Mouse (Mus musculus) hindbrain, postnatal 0 days (tissue): ENCODE results near the gene Pip4k2a. TPM values are rescaled to one million over a fixed set of nuclear protein-coding genes. Genes with fewer than 3 reads are reported as not detected.

Experiments used
- ATAC-seq: fragments of 200-750 bp; cut with Nextera tagmentation; 2 replicates; pipeline ENCODE4 v1.8.0; 2017; ENCODE audit warnings: mild to moderate bottlenecking, moderate TSS enrichment, moderate library complexity
- DNase-seq: peaks from one replicate; pipeline ENCODE4 v3.0.0-alpha.2; 2015; ENCODE audit warnings: low spot score
- H3K27ac ChIP-seq: fragments of 300-500 bp; sonication (generic); 2 replicates; pipeline ENCODE4 v1.5.1; 2014; ENCODE audit warnings: mild to moderate bottlenecking
- H3K27me3 ChIP-seq: fragments of 300-500 bp; sonication (generic); 2 replicates; pipeline ENCODE4 v1.6.1; 2014; ENCODE audit warnings: low read length, mixed read lengths; ENCODE audit not compliant: insufficient read depth
- H3K36me3 ChIP-seq: fragments of 300-500 bp; sonication (generic); 2 replicates; pipeline ENCODE4 v1.6.1; 2014; ENCODE audit warnings: low read length, mixed read lengths; ENCODE audit not compliant: insufficient read depth
- H3K4me1 ChIP-seq: fragments of 300-500 bp; sonication (generic); 2 replicates; pipeline ENCODE4 v1.6.1; 2014; ENCODE audit warnings: antibody characterized with exemption, low read length, mixed read lengths; ENCODE audit not compliant: insufficient read depth
- H3K4me2 ChIP-seq: fragments of 300-500 bp; sonication (generic); 2 replicates; pipeline ENCODE4 v1.6.1; 2014; ENCODE audit warnings: low read depth, mild to moderate bottlenecking, low read length, moderate library complexity, mixed read lengths
- H3K4me3 ChIP-seq: fragments of 300-500 bp; sonication (generic); 2 replicates; pipeline ENCODE4 v1.5.1; 2014; ENCODE audit warnings: low read length
- H3K9ac ChIP-seq: fragments of 300-500 bp; sonication (generic); replicated peaks from 2 replicates; pipeline ENCODE4 v1.6.1; 2014; ENCODE audit warnings: mild to moderate bottlenecking, low read length, moderate library complexity, mixed read lengths
- H3K9me3 ChIP-seq: fragments of 300-500 bp; sonication (generic); 2 replicates; pipeline ENCODE4 v1.6.1; 2016; ENCODE audit warnings: low read length, mixed read lengths
- CTCF ChIP-seq: IDR thresholded peaks from 2 replicates; pipeline ENCODE4 v1.5.1; 2016; ENCODE audit warnings: antibody characterized with exemption, control low read depth, low read depth
- WGBS: fragments of 180-500 bp; shearing (Covaris S2); extraction: QIAGEN DNeasy Blood & Tissue Kit; methylation state at CpG from one replicate; pipeline ENCODE4 v1.1.7; 2014; 5-methylcytosine and 5-hydroxymethylcytosine counted together
- polyA plus RNA-seq: library from polyadenylated mRNA; unstranded; fragments of >200 nt; fragmentation: Nextera tagmentation; extraction: Ambion mirVana; gene quantifications from 2 replicates; pipeline ENCODE4 v1.2.1, GENCODE M21; 2015
- total RNA-seq: library from RNA; depleted of rRNA; stranded (reverse); fragments of >200 nt; gene quantifications from 2 replicates; pipeline ENCODE4 v1.2.3, GENCODE M21; 2014

The Pip4k2a gene
- total and polyA plus RNA-seq, 2 experiments from 2014 or later, result 5.5 to 8.2 TPM

- ATAC-seq, result no peak
- Histone ChIP-seq H3K27me3 (no peaks in the 10 kb centered on the region), H3K4me1 (peaks cover 14% of the 10 kb centered on the region), H3K27ac (no peak overlapping the region), H3K9ac (no peak overlapping the region), H3K4me2 (no peak overlapping the region), H3K4me3 (no peak overlapping the region), H3K36me3 (no peaks in the 10 kb centered on the region), H3K9me3 (no peaks in the 10 kb centered on the region)
- 57% methylated on average over 5 of the region's 5 CpGs for WGBS
- TF ChIP-seq CTCF, result no peak
- DNase-seq, result no peak
Measured at GRCm38 (mm10) chr2:18919797-18920354, 78.0 kb downstream of the Pip4k2a start.

DNA sequence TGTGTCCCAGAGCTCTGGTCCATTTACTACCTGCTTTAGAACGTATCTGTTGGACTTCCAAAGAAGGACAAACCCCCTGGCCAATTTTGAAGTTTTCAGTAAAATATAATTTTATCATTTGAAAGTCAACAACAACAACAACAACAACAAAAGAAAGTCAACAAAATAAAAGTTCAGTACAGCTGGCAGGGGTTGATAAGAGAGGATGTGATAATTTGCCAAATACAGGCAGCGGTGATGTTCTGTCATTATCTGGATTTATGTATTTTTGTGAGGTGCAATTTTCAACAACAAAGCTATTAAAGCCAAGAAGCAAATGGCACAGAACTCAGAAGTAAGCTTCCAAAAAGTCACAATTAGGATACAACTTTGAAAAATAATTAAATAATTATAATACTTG lies 80.1 kb downstream of the Pip4k2a start:
- Histone ChIP-seq H3K27me3 (no peaks in the 10 kb centered on the region), H3K4me3 (no peak overlapping the region), H3K9me3 (no peaks in the 10 kb centered on the region), H3K4me2 (no peak overlapping the region), H3K27ac (no peak overlapping the region), H3K36me3 (no peaks in the 10 kb centered on the region), H3K4me1 (peaks cover 14% of the 10 kb centered on the region), H3K9ac (no peak overlapping the region)
- no peak for ATAC-seq
- WGBS, result 93% methylated on average over 2 of the region's 2 CpGs
- DNase-seq, result no peak
- TF ChIP-seq CTCF, result no peak

DNA sequence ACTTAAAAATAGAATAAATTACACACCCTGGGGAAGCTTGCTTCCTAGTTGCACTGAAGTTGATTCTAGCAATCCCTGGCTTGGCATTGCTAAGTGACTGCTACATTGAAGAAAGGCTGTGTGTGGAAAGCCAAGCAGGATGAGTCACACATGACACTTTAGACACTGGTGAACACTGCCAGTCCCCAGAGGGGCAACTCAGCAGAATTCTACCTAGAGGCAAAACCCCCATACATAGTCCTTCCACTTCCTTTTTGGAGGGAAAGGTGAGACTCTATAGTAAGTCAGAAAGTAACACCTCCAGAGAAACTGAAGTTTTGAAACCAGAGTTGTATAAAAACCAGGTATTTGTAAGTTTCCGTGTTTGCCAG lies 80.6 kb downstream of the Pip4k2a start:
- Histone ChIP-seq H3K4me2 (no peak overlapping the region), H3K36me3 (no peaks in the 10 kb centered on the region), H3K27ac (no peak overlapping the region), H3K4me1 (peaks cover 14% of the 10 kb centered on the region), H3K9me3 (no peaks in the 10 kb centered on the region), H3K27me3 (no peaks in the 10 kb centered on the region), H3K4me3 (no peak overlapping the region), H3K9ac (no peak overlapping the region)
- no peak for DNase-seq
- WGBS, result 88% methylated on average over 1 of the region's 1 CpGs
- ATAC-seq, result no peak
- TF ChIP-seq CTCF, result no peak

GRCm38 (mm10) chr2:18916615-18917379 lies 81.1 kb downstream of the Pip4k2a start:
- Histone ChIP-seq H3K4me2 (no peak overlapping the region), H3K9ac (no peak overlapping the region), H3K4me3 (no peak overlapping the region), H3K27ac (peak overlapping the region; percentile 62; the same call in 1 of the 2 replicates), H3K27me3 (no peaks in the 10 kb centered on the region), H3K4me1 (peaks cover 14% of the 10 kb centered on the region), H3K36me3 (no peaks in the 10 kb centered on the region), H3K9me3 (no peaks in the 10 kb centered on the region)
- DNase-seq, result peak; percentile 17
- no peak for TF ChIP-seq CTCF
- 64% methylated on average over 14 of the region's 14 CpGs for WGBS
- ATAC-seq, result peak; percentile 49

GRCm38 (mm10) chr2:18916042-18916407 lies 81.9 kb downstream of the Pip4k2a start:
- Histone ChIP-seq H3K4me3 (no peak overlapping the region), H3K27me3 (no peaks in the 10 kb centered on the region), H3K27ac (peak overlapping the region; percentile 62; the same call in 1 of the 2 replicates), H3K9me3 (no peaks in the 10 kb centered on the region), H3K4me1 (peaks cover 14% of the 10 kb centered on the region), H3K36me3 (no peaks in the 10 kb centered on the region), H3K9ac (no peak overlapping the region), H3K4me2 (no peak overlapping the region)
- TF ChIP-seq CTCF, result no peak
- ATAC-seq (peak; percentile 44), DNase-seq (no peak)
- 53% methylated on average over 2 of the region's 2 CpGs for WGBS

- no peak overlapping the region for H3K4me3 ChIP-seq
Measured at GRCm38 (mm10) chr2:18915372-18916041, 82.4 kb downstream of the Pip4k2a start.

More at GRCm38 (mm10) chr2:18915372-18916041, 82.4 kb downstream of the Pip4k2a start:
- no peak overlapping the region; the same call in none of the 2 replicates for H3K27ac ChIP-seq
- no peak for TF ChIP-seq CTCF
- no peaks in the 10 kb centered on the region for H3K36me3 ChIP-seq
- 65% methylated on average over 9 of the region's 9 CpGs for WGBS
- H3K4me1 ChIP-seq, result peaks cover 14% of the 10 kb centered on the region
- H3K4me2 ChIP-seq, result no peak overlapping the region
- peak; percentile 15 for DNase-seq
- H3K27me3 ChIP-seq, result no peaks in the 10 kb centered on the region
- ATAC-seq, result no peak
- no peaks in the 10 kb centered on the region for H3K9me3 ChIP-seq
- H3K9ac ChIP-seq, result no peak overlapping the region
